In genomic region chr2:163055715-163056114, GRCm38 (mm10) we compare ENCODE assay signal across 8 mouse cellular contexts. TPM values are rescaled to one million over a fixed set of nuclear protein-coding genes. Genes with fewer than 3 reads are reported as not detected.
DNase-seq lines count a peak whose midpoint lies in the region; ATAC-seq lines count a peak whose summit lies in the region.

No protein-coding gene starts in this region.

- no peaks in the 10 kb centered on the region for H3K27me3 ChIP-seq in heart, embryonic 11.5 days (ENCODE audit: control insufficient read depth, insufficient read depth, low read length)
- H3K27me3 ChIP-seq in forebrain, embryonic 16.5 days (replicated peaks; ENCODE audit: control insufficient read depth, insufficient read depth, low read length) = no peaks in the 10 kb centered on the region
- no peaks in the 10 kb centered on the region for H3K27me3 ChIP-seq in midbrain, embryonic 11.5 days (ENCODE audit: control insufficient read depth, insufficient read depth, low read length)

- 24% methylated on average over 5 of the region's 5 CpGs for whole genome bisulfite sequencing in heart, embryonic 11.5 days (ENCODE audit: insufficient replicate concordance)
- WGBS in forebrain, embryonic 16.5 days = 22% methylated on average over 5 of the region's 5 CpGs
- 26% methylated on average over 5 of the region's 5 CpGs for WGBS in midbrain, embryonic 11.5 days

- no peak for ATAC-seq in heart, embryonic 11.5 days (replicated peaks; ENCODE audit: insufficient number of reproducible peaks, low FRiP score, low TSS enrichment)
- ATAC-seq in forebrain, embryonic 16.5 days = no peak
- ATAC-seq in midbrain, embryonic 11.5 days (ENCODE audit: low FRiP score) = no peak
- no peak for ATAC-seq in megakaryocyte-erythroid progenitor cell, adult 5-6 weeks (replicated peaks; ENCODE audit: low FRiP score, low TSS enrichment, poor library complexity, severe bottlenecking)

- no peaks in the 10 kb centered on the region; the same call in 1 of the 2 replicates for H3K36me3 ChIP-seq in heart, embryonic 11.5 days (ENCODE audit: control insufficient read depth, insufficient read depth, low read length)
- no peaks in the 10 kb centered on the region for H3K36me3 ChIP-seq in forebrain, embryonic 16.5 days (ENCODE audit: control insufficient read depth, insufficient read depth)
- no peaks in the 10 kb centered on the region for H3K36me3 ChIP-seq in midbrain, embryonic 11.5 days (ENCODE audit: control insufficient read depth, insufficient read depth, low read length)

- no peaks in the 10 kb centered on the region for H3K9me3 ChIP-seq in heart, embryonic 11.5 days (replicated peaks; ENCODE audit: control insufficient read depth, low read length)
- no peaks in the 10 kb centered on the region for H3K9me3 ChIP-seq in forebrain, embryonic 16.5 days (ENCODE audit: control insufficient read depth, low read length)
- H3K9me3 ChIP-seq in midbrain, embryonic 11.5 days (ENCODE audit: control insufficient read depth, low read length) = no peaks in the 10 kb centered on the region

- H3K27ac ChIP-seq in heart, embryonic 11.5 days (ENCODE audit: low read depth, low read length) = no peak overlapping the region
- no peak overlapping the region for H3K27ac ChIP-seq in forebrain, embryonic 16.5 days (ENCODE audit: low read length)
- H3K27ac ChIP-seq in midbrain, embryonic 11.5 days (ENCODE audit: low read depth, low read length) = no peak overlapping the region

- H3K4me2 ChIP-seq in heart, embryonic 11.5 days = peak overlapping the region; percentile 97
- peak overlapping the region; percentile 98 for H3K4me2 ChIP-seq in forebrain, embryonic 16.5 days (ENCODE audit: low read length)
- H3K4me2 ChIP-seq in midbrain, embryonic 11.5 days = peak overlapping the region; percentile 95

- peaks cover 27% of the 10 kb centered on the region for H3K4me1 ChIP-seq in heart, embryonic 11.5 days (ENCODE audit: control insufficient read depth, insufficient read depth, low read length)
- peaks cover 17% of the 10 kb centered on the region for H3K4me1 ChIP-seq in forebrain, embryonic 16.5 days (replicated peaks; ENCODE audit: control insufficient read depth, insufficient read depth, low read length)
- peaks cover 15% of the 10 kb centered on the region for H3K4me1 ChIP-seq in midbrain, embryonic 11.5 days (ENCODE audit: control insufficient read depth, insufficient read depth, low read length)

- H3K9ac ChIP-seq in heart, embryonic 11.5 days (ENCODE audit: low read depth, low read length) = peak overlapping the region; percentile 82
- no peak overlapping the region for H3K9ac ChIP-seq in forebrain, embryonic 16.5 days (replicated peaks; ENCODE audit: low read depth, low read length)
- H3K9ac ChIP-seq in midbrain, embryonic 11.5 days (ENCODE audit: low read length) = peak overlapping the region; percentile 80

- H3K4me3 ChIP-seq in heart, embryonic 11.5 days (ENCODE audit: low read depth, low read length) = peak overlapping the region; percentile 74
- peak overlapping the region; percentile 67 for H3K4me3 ChIP-seq in forebrain, embryonic 16.5 days (replicated peaks; ENCODE audit: low read length)
- peak overlapping the region; percentile 71 for H3K4me3 ChIP-seq in midbrain, embryonic 11.5 days (ENCODE audit: low read depth, low read length)

- intact Hi-C loops in heart, postnatal 36 days (cut with DNase I) = no loop called here

- DNase-seq in heart, postnatal 36 days = no peak
- peak; percentile 33 for DNase-seq in MEL-GATA-1-ER (ENCODE audit: extremely low read depth, low read depth)
- DNase-seq in midbrain, embryonic 11.5 days (ENCODE audit: low spot score, missing footprints) = no peak
- DNase-seq in cerebellum, postnatal 25 days = no peak
- no peak for DNase-seq in right cerebral cortex, postnatal 36 days (ENCODE audit: low spot score in 2 of 2)

RNA-seq across cellular contexts. Expression of gene Mybl2, which starts 1.2 kb away (rescaled TPM):
- 17.6 and 18.3 TPM in 2 replicates for polyA plus RNA-seq in heart, embryonic 11.5 days (2014; fragmentation: Nextera tagmentation; extraction: Ambion mirVana)
- under 1 TPM; 0.16 to 0.89 TPM for total RNA-seq in heart, postnatal 36 days (2021)
- 9.9 and 10.9 TPM in 2 replicates for polyA plus RNA-seq in forebrain, embryonic 16.5 days (2015; fragmentation: Nextera tagmentation; extraction: Ambion mirVana)
- polyA plus RNA-seq in midbrain, embryonic 11.5 days (2014; fragmentation: Nextera tagmentation; extraction: Ambion mirVana) = 25.7 and 29.8 TPM in 2 replicates
- total RNA-seq in megakaryocyte-erythroid progenitor cell, adult 5-6 weeks (2014; fragmentation: Nextera tagmentation) = 52.7 and 60.8 TPM in 2 replicates
- 22.3 and 33.9 TPM in 2 replicates for total RNA-seq in megakaryocyte-erythroid progenitor cell, adult 5-6 weeks (2017)

RNA-seq across cellular contexts. Expression of gene Gtsf1l, which starts 31.9 kb away (rescaled TPM):
- not detected in 2 replicates for polyA plus RNA-seq in heart, embryonic 11.5 days (2014; fragmentation: Nextera tagmentation; extraction: Ambion mirVana)
- not detected for total RNA-seq in heart, postnatal 36 days (2021)
- not detected in 2 replicates for polyA plus RNA-seq in forebrain, embryonic 16.5 days (2015; fragmentation: Nextera tagmentation; extraction: Ambion mirVana)
- polyA plus RNA-seq in midbrain, embryonic 11.5 days (2014; fragmentation: Nextera tagmentation; extraction: Ambion mirVana) = not detected in 2 replicates
- not detected in 2 replicates for total RNA-seq in megakaryocyte-erythroid progenitor cell, adult 5-6 weeks (2014; fragmentation: Nextera tagmentation)
- not detected in 2 replicates for total RNA-seq in megakaryocyte-erythroid progenitor cell, adult 5-6 weeks (2017)

RNA-seq across cellular contexts. Expression of gene Ift52, which starts 38.6 kb away (rescaled TPM):
- polyA plus RNA-seq in heart, embryonic 11.5 days (2014; fragmentation: Nextera tagmentation; extraction: Ambion mirVana) = 39.8 and 44.1 TPM in 2 replicates
- total RNA-seq in heart, postnatal 36 days (2021) = 10 to 100 TPM; 21.0 to 22.2 TPM
- polyA plus RNA-seq in forebrain, embryonic 16.5 days (2015; fragmentation: Nextera tagmentation; extraction: Ambion mirVana) = 38.0 and 38.1 TPM in 2 replicates
- 58.6 and 61.3 TPM in 2 replicates for polyA plus RNA-seq in midbrain, embryonic 11.5 days (2014; fragmentation: Nextera tagmentation; extraction: Ambion mirVana)
- total RNA-seq in megakaryocyte-erythroid progenitor cell, adult 5-6 weeks (2014; fragmentation: Nextera tagmentation) = 30.3 and 37.7 TPM in 2 replicates
- 19.4 and 32.9 TPM in 2 replicates for total RNA-seq in megakaryocyte-erythroid progenitor cell, adult 5-6 weeks (2017)
